Mouse (Mus musculus): Measurements from ENCODE around the gene Slfnl1. TPM values are rescaled to one million over a fixed set of nuclear protein-coding genes. Genes with fewer than 3 reads are reported as not detected.

Slfnl1 gene
- total RNA-seq (2014; rRNA removed) (not detected in 2 replicates), polyA plus RNA-seq (2012; rRNA removed) (0.11 TPM in 1 of 2 replicates, not detected in the other)

- 94% methylated on average over 6 of the region's 6 CpGs for WGBS
Measured at GRCm38 (mm10) chr4:120531986-120532385, at the start of gene Slfnl1. Gene Slfnl1 (plus strand): TSS chr4:120532231.

GRCm38 (mm10) chr4:120487707-120488106 is 44.3 kb upstream of the Slfnl1 start:
- TF ChIP-seq CTCF (IDR thresholded peaks at IDR 0.05; ENCODE audit: low read depth, low read length) (no peak), POLR2A (IDR thresholded peaks at IDR 0.05; ENCODE audit: extremely low read depth, insufficient read depth, low read length) (no peak)
- H3K4me1 ChIP-seq (ENCODE audit: control insufficient read depth, insufficient read depth, low read length), result peaks cover 2% of the 10 kb centered on the region; the same call in 1 of the 2 replicates
- no peaks in the 10 kb centered on the region for H3K27me3 ChIP-seq (ENCODE audit: control insufficient read depth, insufficient read depth, low read length)
- H3K4me3 ChIP-seq (ENCODE audit: insufficient read depth, low read depth, low read length), result no peak overlapping the region
- H3K36me3 ChIP-seq (ENCODE audit: control insufficient read depth, insufficient read depth, low read length), result peaks cover 4% of the 10 kb centered on the region; the same call in 1 of the 2 replicates
- no peak overlapping the region for H3K9ac ChIP-seq (ENCODE audit: low read depth, low read length)
- 38% methylated on average over 1 of the region's 1 CpGs for WGBS
- H3K27ac ChIP-seq (replicated peaks; ENCODE audit: insufficient read depth, low read depth, low read length), result no peak overlapping the region
- DNase-seq (ENCODE audit: extremely low read depth, low read depth, low spot score), result no peak
- H3K79me2 ChIP-seq (ENCODE audit: control insufficient read depth, insufficient read depth, low read length), result no peaks in the 10 kb centered on the region

More at GRCm38 (mm10) chr4:120531986-120532385, at the start of gene Slfnl1:
- TF ChIP-seq POLR2A (IDR thresholded peaks at IDR 0.05; ENCODE audit: extremely low read depth, insufficient read depth, low read length), result no peak
- TF ChIP-seq CTCF (IDR thresholded peaks at IDR 0.05; ENCODE audit: low read depth, low read length), result no peak
- no peak within 1 kb of the TSS for H3K4me3 ChIP-seq (ENCODE audit: insufficient read depth, low read depth, low read length)
- no peak within 1 kb of the TSS for H3K9ac ChIP-seq (ENCODE audit: low read depth, low read length)
- peaks cover 2% of the 10 kb centered on the region; the same call in 1 of the 2 replicates for H3K36me3 ChIP-seq (ENCODE audit: control insufficient read depth, insufficient read depth, low read length)
- DNase-seq (ENCODE audit: extremely low read depth, low read depth, low spot score), result no peak
- H3K27ac ChIP-seq (replicated peaks; ENCODE audit: insufficient read depth, low read depth, low read length), result no peak within 1 kb of the TSS
- no peaks in the 10 kb centered on the region for H3K79me2 ChIP-seq (ENCODE audit: control insufficient read depth, insufficient read depth, low read length)
- H3K27me3 ChIP-seq (ENCODE audit: control insufficient read depth, insufficient read depth, low read length), result no peaks in the 10 kb centered on the region
- H3K4me1 ChIP-seq (ENCODE audit: control insufficient read depth, insufficient read depth, low read length), result no peaks in the 10 kb centered on the region

- H3K27me3 ChIP-seq (ENCODE audit: control insufficient read depth, insufficient read depth, low read length), result no peaks in the 10 kb centered on the region
- WGBS, result 96% methylated on average over 1 of the region's 1 CpGs
Measured at GRCm38 (mm10) chr4:120506955-120507354, 25.1 kb upstream of the Slfnl1 start.

DNA sequence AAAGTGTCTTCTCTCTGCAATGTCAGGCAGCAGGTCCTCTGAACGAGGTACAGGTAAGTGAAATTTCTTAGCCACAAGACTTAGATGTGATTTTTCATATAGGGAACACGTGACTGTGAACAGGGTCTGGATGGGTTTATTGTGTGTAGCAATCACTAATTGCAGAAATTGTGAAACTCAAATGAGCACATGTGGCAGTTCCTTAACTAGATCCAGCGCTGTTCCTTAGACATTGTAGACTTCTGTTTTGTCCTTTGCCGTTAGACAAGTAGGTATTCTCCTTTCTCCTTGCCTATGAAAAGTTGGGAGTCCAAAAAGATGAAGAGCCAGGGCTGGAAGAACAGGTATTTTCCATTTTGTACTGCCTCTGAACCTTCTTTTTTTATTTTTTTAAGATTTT is 20.8 kb upstream of the Slfnl1 start:
- Histone ChIP-seq H3K4me1 (ENCODE audit: control insufficient read depth, insufficient read depth, low read length) (no peaks in the 10 kb centered on the region), H3K4me3 (ENCODE audit: insufficient read depth, low read depth, low read length) (no peak overlapping the region), H3K79me2 (ENCODE audit: control insufficient read depth, insufficient read depth, low read length) (no peaks in the 10 kb centered on the region), H3K27me3 (ENCODE audit: control insufficient read depth, insufficient read depth, low read length) (no peaks in the 10 kb centered on the region), H3K9ac (ENCODE audit: low read depth, low read length) (no peak overlapping the region), H3K27ac (replicated peaks; ENCODE audit: insufficient read depth, low read depth, low read length) (no peak overlapping the region), H3K36me3 (ENCODE audit: control insufficient read depth, insufficient read depth, low read length) (peaks cover 16% of the 10 kb centered on the region)
- no peak for DNase-seq (ENCODE audit: extremely low read depth, low read depth, low spot score)
- TF ChIP-seq POLR2A (IDR thresholded peaks at IDR 0.05; ENCODE audit: extremely low read depth, insufficient read depth, low read length) (no peak), CTCF (IDR thresholded peaks at IDR 0.05; ENCODE audit: low read depth, low read length) (no peak)
- WGBS, result 97% methylated on average over 4 of the region's 4 CpGs

More at GRCm38 (mm10) chr4:120506955-120507354, 25.1 kb upstream of the Slfnl1 start:
- peaks cover 15% of the 10 kb centered on the region for H3K36me3 ChIP-seq (ENCODE audit: control insufficient read depth, insufficient read depth, low read length)
- no peak overlapping the region for H3K4me3 ChIP-seq (ENCODE audit: insufficient read depth, low read depth, low read length)
- no peaks in the 10 kb centered on the region for H3K79me2 ChIP-seq (ENCODE audit: control insufficient read depth, insufficient read depth, low read length)
- H3K27ac ChIP-seq (replicated peaks; ENCODE audit: insufficient read depth, low read depth, low read length), result no peak overlapping the region
- H3K4me1 ChIP-seq (ENCODE audit: control insufficient read depth, insufficient read depth, low read length), result no peaks in the 10 kb centered on the region
- TF ChIP-seq POLR2A (IDR thresholded peaks at IDR 0.05; ENCODE audit: extremely low read depth, insufficient read depth, low read length), result no peak
- no peak for TF ChIP-seq CTCF (IDR thresholded peaks at IDR 0.05; ENCODE audit: low read depth, low read length)
- no peak overlapping the region for H3K9ac ChIP-seq (ENCODE audit: low read depth, low read length)
- DNase-seq (ENCODE audit: extremely low read depth, low read depth, low spot score), result no peak

GRCm38 (mm10) chr4:120514366-120514765 is 17.7 kb upstream of the Slfnl1 start:
- DNase-seq (ENCODE audit: extremely low read depth, low read depth, low spot score), result no peak
- Histone ChIP-seq H3K9ac (ENCODE audit: low read depth, low read length) (no peak overlapping the region), H3K4me1 (ENCODE audit: control insufficient read depth, insufficient read depth, low read length) (no peaks in the 10 kb centered on the region), H3K4me3 (ENCODE audit: insufficient read depth, low read depth, low read length) (no peak overlapping the region), H3K27ac (replicated peaks; ENCODE audit: insufficient read depth, low read depth, low read length) (no peak overlapping the region), H3K79me2 (ENCODE audit: control insufficient read depth, insufficient read depth, low read length) (no peaks in the 10 kb centered on the region), H3K27me3 (ENCODE audit: control insufficient read depth, insufficient read depth, low read length) (no peaks in the 10 kb centered on the region), H3K36me3 (ENCODE audit: control insufficient read depth, insufficient read depth, low read length) (peaks cover 12% of the 10 kb centered on the region)
- TF ChIP-seq POLR2A (IDR thresholded peaks at IDR 0.05; ENCODE audit: extremely low read depth, insufficient read depth, low read length) (no peak), CTCF (IDR thresholded peaks at IDR 0.05; ENCODE audit: low read depth, low read length) (no peak)
- WGBS, result 99% methylated on average over 2 of the region's 2 CpGs

- DNase-seq (ENCODE audit: extremely low read depth, low read depth, low spot score), result peak; percentile 18
- Histone ChIP-seq H3K79me2 (ENCODE audit: control insufficient read depth, insufficient read depth, low read length) (no peaks in the 10 kb centered on the region), H3K36me3 (ENCODE audit: control insufficient read depth, insufficient read depth, low read length) (peaks cover 12% of the 10 kb centered on the region), H3K4me3 (ENCODE audit: insufficient read depth, low read depth, low read length) (no peak overlapping the region), H3K4me1 (ENCODE audit: control insufficient read depth, insufficient read depth, low read length) (no peaks in the 10 kb centered on the region), H3K27me3 (ENCODE audit: control insufficient read depth, insufficient read depth, low read length) (no peaks in the 10 kb centered on the region), H3K9ac (ENCODE audit: low read depth, low read length) (no peak overlapping the region), H3K27ac (replicated peaks; ENCODE audit: insufficient read depth, low read depth, low read length) (no peak overlapping the region)
- WGBS, result 62% methylated on average over 7 of the region's 7 CpGs
- no peak for TF ChIP-seq POLR2A (IDR thresholded peaks at IDR 0.05; ENCODE audit: extremely low read depth, insufficient read depth, low read length)
- no peak for TF ChIP-seq CTCF (IDR thresholded peaks at IDR 0.05; ENCODE audit: low read depth, low read length)
Measured at GRCm38 (mm10) chr4:120516491-120516890, 15.5 kb upstream of the Slfnl1 start.
